Mouse (Mus musculus) adrenal gland, adult (tissue): ENCODE measurements around the gene Ssr3.
"Not testable (repeated sequence)": the region's sequence is repeated elsewhere in the genome, so short reads cannot be mapped to it uniquely, and the experiment has no call there.

Experiments used
- DNase-seq, 2 experiments: peaks; one replicate each; pipeline ENCODE4 v3.0.0; 2022 to 2023; ENCODE audit warnings: low spot score in 1 of 2; ENCODE audit not compliant: inconsistent age in 2 of 2

Ssr3 gene

DNA sequence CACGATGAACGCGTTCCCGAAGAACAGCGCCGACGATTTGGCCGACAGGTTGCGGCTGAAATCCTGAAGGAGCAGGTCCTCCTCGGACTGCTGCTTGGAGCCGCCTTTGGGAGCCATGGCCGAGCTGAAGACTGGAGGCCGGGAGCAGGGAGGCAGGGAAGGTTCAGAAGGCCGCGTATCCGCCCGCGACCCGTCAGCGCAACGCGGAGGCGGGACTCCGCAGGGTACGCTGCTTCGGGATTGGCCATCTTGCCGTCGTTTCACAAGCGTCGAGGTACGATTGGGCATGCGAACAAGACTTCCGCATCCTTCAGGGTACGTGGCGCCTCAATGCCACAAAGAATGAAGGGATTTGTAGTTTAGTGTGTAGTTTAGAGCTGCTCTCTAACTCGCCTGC, at the start of gene Ssr3:
Ssr3 (minus strand) TSS at position 203 of the 397 bp plus-strand sequence.
- DNase-seq, result peak; percentile 97 to 99

GRCm38 (mm10) chr3:65441586-65442111, 49.2 kb upstream of the Ssr3 start:
- DNase-seq, result peak in 1 of 2 experiments; percentile 56

DNA sequence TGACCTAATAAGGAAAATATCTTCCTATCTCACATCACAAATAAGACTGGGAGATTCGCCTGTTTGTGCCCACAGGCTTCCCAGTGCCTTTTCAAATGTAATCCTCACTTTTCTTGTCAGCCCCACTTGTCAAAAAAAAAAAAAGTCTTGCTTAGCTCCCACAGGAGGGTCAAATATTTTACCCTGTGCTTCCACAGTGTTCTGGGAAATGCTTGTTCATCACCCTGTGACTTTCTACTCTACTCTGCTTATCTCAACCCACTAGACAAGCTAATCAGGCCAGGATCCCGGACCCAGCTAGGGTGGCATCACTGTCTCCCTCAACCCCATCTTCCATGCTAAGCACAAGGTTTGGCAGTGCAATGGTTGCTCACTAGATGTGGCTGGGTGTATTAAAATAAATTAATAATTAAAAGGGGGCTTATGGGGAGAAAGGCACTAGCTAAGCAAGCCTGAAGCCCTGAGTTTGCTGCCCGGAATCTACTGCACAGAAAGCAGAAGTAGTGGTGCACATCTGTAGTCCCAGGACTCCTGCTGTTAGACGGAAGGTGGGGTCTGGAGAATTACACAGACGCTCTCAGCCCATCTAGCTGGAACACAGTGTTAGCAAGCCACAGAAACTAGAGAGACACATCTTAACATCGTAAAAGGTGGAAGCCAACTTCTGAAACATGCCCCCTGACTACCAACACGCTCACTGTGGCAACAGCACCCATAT, 46.2 kb upstream of the Ssr3 start:
- no peak for DNase-seq

GRCm38 (mm10) chr3:65435812-65436211, 43.4 kb upstream of the Ssr3 start:
- DNase-seq, result no peak

GRCm38 (mm10) chr3:65435101-65435571, 42.7 kb upstream of the Ssr3 start:
- DNase-seq, result peak in 1 of 2 experiments; percentile 56

DNA sequence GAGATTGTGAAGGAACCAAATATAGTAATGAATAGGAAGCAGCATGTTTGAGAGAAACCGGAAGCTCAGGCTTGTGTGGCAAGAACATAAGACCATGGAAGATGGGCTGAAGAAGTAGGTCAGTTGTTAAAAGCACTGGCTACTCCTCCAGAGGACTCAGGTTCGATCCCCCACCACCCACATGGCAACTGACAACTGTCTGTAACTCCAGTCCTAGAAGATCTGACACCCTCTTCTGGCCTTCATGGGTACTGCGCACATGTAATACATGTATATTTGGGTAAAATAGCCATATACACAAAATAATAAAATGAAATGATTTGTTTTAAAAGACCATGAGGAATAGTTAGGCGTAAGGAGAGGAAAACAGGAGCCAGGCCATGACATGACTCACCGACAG, 39.8 kb upstream of the Ssr3 start:
- DNase-seq, result no peak

DNA sequence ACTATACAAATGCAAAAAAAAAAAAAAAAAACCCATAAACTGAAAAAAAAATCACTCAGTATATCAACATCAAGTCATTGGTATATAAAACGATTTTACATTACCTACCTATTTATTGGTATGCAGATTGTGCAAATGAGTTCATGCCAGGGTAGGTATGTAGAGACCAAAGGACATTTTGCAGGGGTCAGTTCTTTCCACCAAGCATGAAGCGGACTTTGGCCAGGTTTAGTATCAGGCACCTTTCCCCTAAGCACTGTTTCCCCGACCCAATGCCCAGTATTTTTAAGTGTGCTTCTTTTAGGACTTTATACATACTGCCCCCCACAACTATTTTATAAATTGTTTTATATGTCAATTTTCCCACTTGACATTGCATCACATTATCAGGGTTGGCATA, 27.3 kb upstream of the Ssr3 start:
- no peak for DNase-seq

DNA sequence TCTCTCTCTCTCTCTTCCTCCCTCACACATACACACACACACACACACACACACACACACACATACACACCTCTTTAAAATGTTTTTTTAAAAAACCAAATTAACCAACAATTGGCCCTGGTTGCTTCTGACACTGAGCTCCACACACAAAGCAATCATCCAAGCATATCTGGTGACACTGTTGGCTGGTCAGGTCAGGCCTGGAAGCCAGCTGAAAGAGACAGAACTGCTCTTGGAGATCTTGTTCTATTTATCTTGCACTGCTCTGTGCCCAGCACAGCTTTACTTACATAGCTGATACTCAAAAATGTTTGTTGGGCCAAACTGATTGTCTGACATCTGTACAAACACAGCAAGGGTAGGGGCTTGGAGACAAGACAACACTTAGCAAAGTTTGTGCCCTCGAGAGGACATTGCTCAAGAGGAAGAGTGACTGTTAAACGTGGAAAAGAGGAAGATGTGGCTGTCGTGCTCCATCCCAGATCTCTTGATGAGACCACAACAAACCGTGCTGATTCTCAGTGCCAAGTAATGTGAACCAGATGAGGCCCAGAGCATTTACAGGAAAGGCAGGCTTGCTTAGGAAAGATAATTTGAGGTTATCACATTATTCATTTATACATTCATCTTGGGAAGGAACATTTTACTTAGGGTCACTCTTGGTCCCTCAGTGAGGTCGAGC, 25.6 kb upstream of the Ssr3 start:
- DNase-seq, result no peak

DNA sequence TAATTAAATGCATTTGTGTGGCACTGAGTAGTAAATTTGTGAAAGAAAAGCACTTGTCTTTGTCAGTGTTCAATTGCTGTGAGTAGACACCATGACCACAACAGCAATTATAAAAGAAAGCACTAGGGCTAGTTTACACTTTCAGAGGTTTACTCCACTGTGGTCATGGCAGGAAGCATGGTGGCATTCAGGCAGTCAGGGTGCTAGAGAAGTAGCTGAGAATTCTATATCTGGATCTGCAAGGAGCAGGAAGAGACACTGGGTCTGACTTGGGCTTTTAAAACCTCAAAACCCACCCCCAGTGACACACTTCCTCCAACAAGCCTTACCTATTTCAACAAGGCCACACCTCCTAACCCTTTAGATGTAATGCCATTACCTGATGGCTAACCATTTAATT, 24.1 kb upstream of the Ssr3 start:
- DNase-seq, result no peak

- DNase-seq, result no peak
Measured at GRCm38 (mm10) chr3:65407891-65408290, 15.5 kb upstream of the Ssr3 start.

DNA sequence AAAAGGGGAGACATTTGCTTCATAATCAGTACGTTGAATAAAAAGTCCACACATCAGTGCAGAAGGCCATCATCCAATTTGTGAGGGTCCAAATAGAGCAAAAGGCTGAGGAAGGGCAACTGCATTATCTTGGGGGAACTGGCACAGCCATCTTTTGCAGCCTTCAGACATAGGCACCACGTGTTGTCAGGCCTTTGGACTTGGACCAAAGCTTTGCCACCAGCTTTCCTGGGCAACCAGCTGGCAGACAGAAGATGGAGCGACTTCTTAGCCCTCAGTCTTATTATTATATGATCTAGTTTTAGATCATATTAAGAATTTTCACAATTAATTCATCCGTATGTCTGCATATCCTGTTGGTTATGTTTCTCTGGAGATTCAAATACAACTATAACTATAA, 13.4 kb upstream of the Ssr3 start:
- no peak for DNase-seq

DNA sequence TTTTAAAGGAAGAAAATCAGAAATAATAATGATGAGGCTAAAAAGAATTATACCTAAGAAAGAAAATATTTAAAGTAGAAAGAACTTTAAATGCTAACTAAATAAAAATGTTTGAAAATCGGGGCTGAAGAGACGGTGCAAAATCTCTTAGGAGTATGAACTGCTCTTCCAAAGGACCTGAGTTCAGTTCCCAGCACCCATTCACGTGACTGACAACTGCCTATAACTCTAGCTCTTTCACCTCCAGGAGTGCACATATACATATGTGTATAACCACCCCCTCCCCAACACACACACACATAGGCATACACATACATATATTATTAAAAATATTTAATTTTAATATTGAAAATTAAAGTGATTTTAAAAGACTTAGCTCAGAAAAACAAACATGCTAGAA, 5.1 kb upstream of the Ssr3 start:
- DNase-seq, result no peak

- no peak for DNase-seq
Measured at GRCm38 (mm10) chr3:65396835-65397504, 4.5 kb upstream of the Ssr3 start.

GRCm38 (mm10) chr3:65395111-65395510, 2.7 kb upstream of the Ssr3 start:
- DNase-seq, result not testable (repeated sequence)

DNA sequence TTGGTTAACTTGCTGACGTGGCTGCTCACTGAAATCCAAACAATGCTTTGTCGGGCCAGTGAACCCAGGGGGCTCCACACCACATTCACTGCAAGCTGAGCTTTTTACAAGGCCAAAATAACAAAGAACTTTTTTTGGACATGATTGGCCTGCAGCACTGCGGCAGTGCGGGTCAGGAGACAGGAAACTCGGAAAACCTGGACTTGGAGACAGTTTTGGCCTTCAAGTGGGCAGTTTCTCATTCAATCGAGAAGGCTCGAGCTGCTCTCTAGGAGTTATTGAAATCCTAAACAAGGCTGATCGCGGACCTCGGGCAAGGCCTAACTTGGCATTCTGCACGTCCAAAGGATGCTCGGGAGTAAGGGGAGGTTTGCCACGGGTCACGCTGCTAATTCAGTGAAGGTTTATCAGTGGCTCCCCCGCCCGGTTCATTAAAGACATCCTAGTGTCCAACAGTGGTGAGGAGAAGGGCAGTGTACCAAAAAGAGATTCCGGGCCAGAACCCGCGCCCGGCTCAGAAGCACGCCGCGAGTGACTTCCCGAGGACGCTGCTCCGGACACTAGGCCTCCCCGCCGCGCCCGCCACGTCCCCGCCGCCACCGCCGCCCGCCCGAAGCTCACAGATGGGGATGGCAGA, 521 bp downstream of the Ssr3 start:
- no peak for DNase-seq

GRCm38 (mm10) chr3:65391222-65391783, 1.1 kb downstream of the Ssr3 start:
- DNase-seq, result peak in 1 of 2 experiments; percentile 50

DNA sequence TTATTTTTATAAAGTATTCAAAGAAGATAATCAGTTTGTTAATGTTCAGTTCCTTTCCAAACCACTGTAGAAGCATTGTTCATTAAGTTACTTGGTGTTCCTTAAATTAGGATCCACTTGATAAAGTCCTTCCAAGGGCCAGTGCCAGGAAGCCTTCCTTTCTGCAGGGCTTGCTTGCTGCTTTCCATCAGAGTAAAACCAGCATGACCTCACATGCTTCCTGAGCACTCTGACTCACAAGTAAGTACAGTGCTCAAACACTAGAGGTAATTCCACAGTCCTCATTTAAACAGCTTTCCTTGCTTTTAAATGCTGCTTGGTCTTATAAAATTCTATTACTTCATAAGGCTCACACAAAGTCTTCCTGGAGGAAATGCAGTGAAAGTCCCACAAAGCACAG, 6.7 kb downstream of the Ssr3 start:
- no peak for DNase-seq

GRCm38 (mm10) chr3:65384431-65384830, 8.0 kb downstream of the Ssr3 start:
- DNase-seq, result no peak

- DNase-seq, result no peak
Measured at GRCm38 (mm10) chr3:65381094-65381493, 11.3 kb downstream of the Ssr3 start.

GRCm38 (mm10) chr3:65379884-65380539, 12.4 kb downstream of the Ssr3 start:
- DNase-seq, result peak in 1 of 2 experiments; percentile 76
